Mouse (Mus musculus): ENCODE data around the gene Tmem262. TPM values are rescaled to one million over a fixed set of nuclear protein-coding genes. Genes with fewer than 3 reads are reported as not detected.
"Not testable (repeated sequence)": the region's sequence is repeated elsewhere in the genome, so short reads cannot be mapped to it uniquely, and the experiment has no call there.

Gene Tmem262
- total RNA-seq (2021), result not detected
- long read RNA-seq, result 0 reads

- DNase-seq (ENCODE audit: low spot score in 2 of 2), result no peak
Measured at GRCm38 (mm10) chr19:6079983-6080480, at the start of gene Tmem262. TSS of gene Tmem262 (plus strand) at chr19:6080033.

- no peak for DNase-seq (ENCODE audit: low spot score in 2 of 2)
Measured at GRCm38 (mm10) chr19:6030520-6031280, 49.1 kb upstream of the Tmem262 start.

- no peak for DNase-seq (ENCODE audit: low spot score in 2 of 2)
Measured at GRCm38 (mm10) chr19:6035966-6036585, 43.8 kb upstream of the Tmem262 start.

DNA sequence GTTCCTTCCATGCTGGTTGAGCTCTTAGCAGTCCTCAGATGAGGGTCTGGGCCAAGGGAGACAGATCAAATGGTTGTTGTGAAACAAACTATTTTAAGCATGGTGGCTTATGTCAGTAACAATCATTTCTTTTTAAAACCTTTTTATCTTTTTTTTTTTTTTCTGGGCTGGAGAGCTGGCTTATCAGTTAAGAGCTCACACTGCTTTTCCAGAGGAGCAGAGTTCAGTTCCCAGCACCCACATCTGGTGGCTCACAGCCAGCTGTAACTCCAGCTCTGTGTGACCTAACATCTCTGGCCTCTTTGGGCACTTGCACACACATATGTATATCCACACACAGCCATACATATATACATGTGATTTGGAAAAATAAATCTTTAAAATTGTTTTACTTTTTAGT is 42.1 kb upstream of the Tmem262 start:
- DNase-seq (ENCODE audit: low spot score in 2 of 2), result no peak

- no peak for DNase-seq (ENCODE audit: low spot score in 2 of 2)
Measured at GRCm38 (mm10) chr19:6038326-6038725, 41.5 kb upstream of the Tmem262 start.

GRCm38 (mm10) chr19:6040002-6040401 is 39.8 kb upstream of the Tmem262 start:
- no peak for DNase-seq (ENCODE audit: low spot score in 2 of 2)

DNA sequence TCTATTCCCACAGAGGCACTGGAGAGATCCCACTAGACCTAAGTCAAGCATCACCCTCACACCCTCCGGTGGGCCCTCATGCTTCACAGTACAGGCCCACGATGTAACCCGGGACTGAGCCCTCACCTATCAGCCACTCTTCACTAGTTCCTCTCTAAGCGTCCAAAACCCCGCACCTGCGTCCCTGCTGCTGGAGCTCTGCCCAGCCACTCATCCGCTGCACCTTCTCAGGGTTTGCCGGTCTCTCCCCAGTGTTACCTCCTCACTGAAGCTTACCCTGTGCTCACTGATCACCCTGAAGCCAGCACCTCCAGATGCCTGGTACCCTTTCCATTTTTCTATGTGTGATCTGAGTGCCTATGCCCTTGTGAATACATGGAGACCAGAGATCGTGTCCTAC is 37.5 kb upstream of the Tmem262 start:
- no peak for DNase-seq (ENCODE audit: low spot score in 2 of 2)

GRCm38 (mm10) chr19:6044102-6044501 is 35.7 kb upstream of the Tmem262 start:
- not testable (repeated sequence) for DNase-seq (ENCODE audit: low spot score in 2 of 2)

DNA sequence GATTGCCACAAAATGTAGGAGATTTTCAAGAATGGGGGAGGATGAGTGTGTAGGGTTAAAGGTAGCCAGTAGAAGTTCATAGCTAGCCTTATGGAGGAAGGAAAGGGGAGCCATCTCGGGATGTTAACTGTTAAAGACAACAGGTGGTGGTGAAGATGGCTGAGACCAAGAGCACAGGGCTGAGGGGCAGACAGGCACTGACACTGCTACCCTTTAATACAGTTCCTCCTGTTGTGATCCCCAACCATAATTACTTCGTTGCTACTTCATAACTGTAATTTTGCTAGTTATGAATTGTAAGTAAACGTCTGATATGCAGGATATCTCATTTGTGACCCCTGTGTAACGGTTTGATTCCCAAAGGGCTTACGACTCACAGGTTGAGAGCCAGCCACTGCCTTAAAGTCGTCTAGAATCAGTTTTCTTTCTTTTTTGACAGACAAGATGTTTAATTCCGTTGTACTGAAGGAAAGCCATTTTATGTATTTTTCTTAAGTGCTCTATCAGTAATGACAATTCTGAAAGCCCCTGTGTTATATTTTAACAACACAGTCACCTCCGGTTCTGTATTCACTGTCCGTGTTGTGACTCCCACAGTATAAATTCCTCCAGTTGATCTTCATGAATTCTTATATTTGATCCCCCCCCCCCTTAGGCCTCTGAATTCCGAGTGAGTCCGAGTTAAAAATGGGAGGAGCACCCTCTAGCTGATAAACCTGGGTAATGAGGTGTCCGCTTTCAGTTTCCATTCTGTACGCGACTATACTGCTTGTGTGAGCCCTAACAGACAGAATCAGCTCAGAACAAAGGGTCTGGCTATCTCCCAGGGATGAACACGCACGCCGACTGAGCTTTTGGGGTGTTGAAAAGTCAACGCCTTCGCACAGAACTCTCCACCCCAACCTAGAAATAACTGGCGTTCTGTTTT is 34.2 kb upstream of the Tmem262 start:
- no peak for DNase-seq (ENCODE audit: low spot score in 2 of 2)

DNA sequence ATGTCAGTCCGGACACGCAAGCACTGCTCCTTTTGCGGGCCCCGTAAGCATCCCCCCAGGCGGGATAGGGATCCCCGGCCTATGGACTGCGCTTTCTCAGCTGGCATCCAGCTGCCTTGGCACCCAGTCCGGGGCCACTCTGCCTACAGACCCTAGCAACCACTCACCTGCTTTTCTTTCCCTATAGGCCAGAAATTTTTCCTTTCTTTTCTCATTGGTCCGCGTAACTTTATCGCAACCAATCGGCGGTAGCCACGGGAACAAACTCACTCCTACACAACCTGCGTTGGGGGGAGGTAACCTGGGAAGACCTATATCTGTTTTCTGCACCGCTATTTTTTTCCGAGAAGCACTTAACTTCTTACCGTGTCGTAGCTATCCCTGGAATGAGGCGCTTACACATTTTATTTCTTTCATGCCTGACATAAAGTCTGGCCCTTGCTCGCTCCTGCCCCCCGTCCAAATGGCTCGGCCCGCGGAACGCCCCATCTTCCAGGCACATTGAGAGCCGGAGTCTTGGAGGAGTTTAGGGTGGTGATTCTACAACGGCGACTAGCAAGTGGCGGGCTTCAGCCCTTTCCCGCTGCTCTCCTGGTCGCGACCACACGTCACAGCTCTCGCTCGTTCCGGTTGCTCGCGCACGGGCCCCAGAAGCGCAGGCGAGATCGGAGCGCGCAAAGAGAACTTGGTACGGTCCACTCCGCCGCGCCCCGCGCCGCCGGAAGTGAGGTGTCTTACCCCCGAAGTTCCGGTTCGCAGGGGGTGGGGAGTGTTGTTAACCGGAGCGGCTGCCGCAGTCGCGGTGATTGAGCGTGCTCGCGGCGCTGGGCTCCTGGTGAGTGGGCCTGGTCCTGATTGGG is 33.3 kb upstream of the Tmem262 start, which contains the start of gene Syvn1:
Gene Syvn1, plus strand, starts transcription at position 283 of the 860 bp plus-strand sequence.
- peak; percentile 89 to 96 for DNase-seq (ENCODE audit: low spot score in 2 of 2)

- DNase-seq (ENCODE audit: low spot score in 2 of 2), result no peak
Measured at GRCm38 (mm10) chr19:6047154-6047898, 32.5 kb upstream of the Tmem262 start.

GRCm38 (mm10) chr19:6047899-6048166 is 32.0 kb upstream of the Tmem262 start:
- DNase-seq (ENCODE audit: low spot score in 2 of 2), result no peak

DNA sequence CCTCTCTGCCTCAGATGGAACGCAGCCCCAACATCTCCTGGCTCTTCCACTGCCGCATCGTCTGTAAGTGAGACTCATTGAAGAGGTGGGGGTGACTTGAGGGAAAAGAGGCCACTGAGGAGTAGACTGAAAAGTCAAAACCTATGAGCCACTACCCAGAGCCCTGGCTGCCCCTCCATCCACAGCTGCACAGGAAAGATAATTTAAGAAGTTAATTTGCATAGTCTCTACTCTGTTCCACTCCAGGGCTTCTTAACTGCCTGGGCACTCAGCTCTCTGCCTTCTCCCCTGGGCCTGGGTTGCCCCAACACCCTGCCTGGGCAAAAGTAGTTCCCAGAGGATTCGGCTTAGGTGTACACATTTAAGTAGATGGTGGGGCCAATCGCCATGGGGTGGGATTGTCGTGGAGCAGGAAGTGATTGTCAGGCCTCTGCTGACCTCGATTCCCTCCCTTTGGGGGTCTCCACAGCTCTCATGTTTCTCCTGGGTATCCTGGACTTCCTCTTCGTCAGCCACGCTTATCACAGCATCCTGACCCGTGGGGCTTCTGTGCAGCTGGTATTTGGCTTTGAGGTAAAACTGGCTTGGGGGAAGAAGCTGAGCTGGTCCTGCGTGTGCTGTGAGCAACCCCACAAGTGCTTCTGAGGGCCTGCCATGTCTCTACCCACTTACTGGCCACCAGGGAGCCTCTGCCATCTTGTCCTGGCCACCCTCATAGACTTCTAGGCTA is 31.0 kb upstream of the Tmem262 start:
- no peak for DNase-seq (ENCODE audit: low spot score in 2 of 2)

DNA sequence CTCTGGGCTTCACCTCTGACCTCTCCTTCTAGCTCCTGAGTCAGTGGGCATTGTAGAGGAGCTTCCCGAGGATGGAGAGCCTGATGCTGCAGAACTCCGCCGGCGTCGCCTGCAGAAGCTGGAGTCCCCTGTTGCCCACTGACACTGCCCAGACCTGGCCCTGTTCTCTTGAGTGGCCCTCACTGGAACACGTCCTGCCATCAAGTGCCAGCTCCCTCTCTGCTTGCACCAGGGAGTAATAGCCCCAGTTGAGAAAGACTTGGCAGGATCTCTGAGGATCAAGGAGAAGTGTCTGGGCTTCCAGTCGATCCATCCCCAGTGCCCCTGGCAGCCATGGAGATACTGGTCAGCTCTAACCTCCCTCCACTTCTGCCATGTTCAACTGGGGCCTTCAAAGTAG is 27.3 kb upstream of the Tmem262 start:
- DNase-seq (ENCODE audit: low spot score in 2 of 2), result no peak

DNA sequence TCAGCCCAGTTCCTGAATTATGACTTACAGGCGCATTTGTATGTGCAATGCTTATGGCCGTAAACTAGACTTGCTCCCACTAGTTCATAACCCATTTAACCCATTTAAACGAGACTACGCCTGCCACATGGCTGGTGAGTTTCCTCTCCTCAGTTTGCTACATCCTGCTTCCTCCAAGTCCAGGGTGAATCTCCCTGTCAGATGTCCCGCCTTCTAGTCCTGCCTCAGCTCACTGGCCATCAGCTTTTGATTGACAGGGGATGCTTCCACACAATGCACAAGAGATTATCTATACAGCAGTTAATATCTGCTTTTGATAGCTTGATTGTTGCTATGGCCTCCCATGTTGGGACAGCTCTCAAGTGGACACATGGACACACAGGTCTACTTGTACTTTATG is 25.5 kb upstream of the Tmem262 start:
- no peak for DNase-seq (ENCODE audit: low spot score in 2 of 2)

DNA sequence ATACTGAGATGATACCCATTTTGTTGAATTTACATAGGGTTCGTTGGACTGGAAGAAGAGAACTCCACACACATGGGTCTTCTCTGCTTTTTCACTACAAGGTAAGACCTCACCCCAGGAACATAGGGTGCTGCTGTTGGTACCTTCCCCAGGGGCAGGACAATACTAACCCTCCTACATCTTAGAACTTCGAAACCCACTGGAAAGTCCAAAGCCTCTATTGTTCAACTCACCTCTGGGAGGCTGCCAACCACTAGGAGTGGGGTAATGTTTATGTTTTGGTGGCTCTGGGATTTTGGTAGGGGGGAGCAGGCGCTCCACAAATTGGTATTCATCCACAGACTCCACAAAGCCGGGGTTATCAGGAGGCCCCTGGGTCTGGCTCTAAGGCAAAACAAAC is 23.1 kb upstream of the Tmem262 start:
- DNase-seq (ENCODE audit: low spot score in 2 of 2), result no peak

- peak; percentile 98 to 99 for DNase-seq (ENCODE audit: low spot score in 2 of 2)
Measured at GRCm38 (mm10) chr19:6057313-6058096, 22.3 kb upstream of the Tmem262 start, which contains the start of the genes Mrpl49 and Fau. TSS of gene Mrpl49 (minus strand) at chr19:6057785. TSS of gene Fau (plus strand) at chr19:6057844.

DNA sequence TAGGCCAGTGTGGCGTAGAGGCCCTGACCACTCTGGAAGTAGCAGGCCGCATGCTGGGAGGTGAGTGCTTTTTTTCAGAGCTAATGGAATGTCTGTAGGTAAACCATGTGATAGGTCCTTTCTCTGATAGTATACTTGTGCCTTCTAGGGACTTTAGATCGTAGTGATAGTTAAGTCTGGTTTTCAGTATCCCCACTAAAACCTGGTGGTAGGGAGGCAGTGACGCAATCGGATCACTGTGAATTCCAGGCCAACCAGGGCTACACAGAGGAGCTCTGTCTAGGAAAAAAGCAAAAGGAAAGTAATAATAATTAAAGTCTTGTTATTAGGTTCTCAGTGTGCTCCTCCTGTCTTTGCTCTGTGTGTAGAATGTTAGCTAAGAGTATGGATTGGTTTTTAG is 21.3 kb upstream of the Tmem262 start:
- no peak for DNase-seq (ENCODE audit: low spot score in 2 of 2)
